Mouse (Mus musculus) embryonic facial prominence, embryonic 15.5 days (tissue): Measurements from ENCODE around the gene Rassf7. TPM values are rescaled to one million over a fixed set of nuclear protein-coding genes. Genes with fewer than 3 reads are reported as not detected.
"Not testable (repeated sequence)": the region's sequence is repeated elsewhere in the genome, so short reads cannot be mapped to it uniquely, and the experiment has no call there.

Source experiments
- ATAC-seq: fragments of 200-750 bp; cut with Nextera tagmentation; 2 replicates; pipeline ENCODE4 v1.8.0; 2017; ENCODE audit warnings: low read depth, moderate TSS enrichment; ENCODE audit not compliant: insufficient number of reproducible peaks, low FRiP score, low TSS enrichment
- H3K27ac ChIP-seq: fragments of 300-500 bp; sonication (generic); replicated peaks from 2 replicates; pipeline ENCODE4 v1.5.1; 2015; ENCODE audit warnings: mild to moderate bottlenecking, inconsistent platforms
- H3K27me3 ChIP-seq: fragments of 300-500 bp; sonication (generic); 2 replicates; pipeline ENCODE4 v1.6.1; 2015; ENCODE audit warnings: inconsistent platforms
- H3K36me3 ChIP-seq: fragments of 300-500 bp; sonication (generic); 2 replicates; pipeline ENCODE4 v1.6.1; 2015; ENCODE audit warnings: mild to moderate bottlenecking, inconsistent platforms
- H3K4me1 ChIP-seq: fragments of 300-500 bp; sonication (generic); 2 replicates; pipeline ENCODE4 v1.6.1; 2015; ENCODE audit warnings: inconsistent platforms
- H3K4me2 ChIP-seq: fragments of 300-500 bp; sonication (generic); replicated peaks from 2 replicates; pipeline ENCODE4 v1.6.1; 2015; ENCODE audit warnings: mild to moderate bottlenecking, inconsistent platforms
- H3K4me3 ChIP-seq: fragments of 300-500 bp; sonication (generic); replicated peaks from 2 replicates; pipeline ENCODE4 v1.5.1; 2015; ENCODE audit warnings: mild to moderate bottlenecking, inconsistent platforms
- H3K9ac ChIP-seq: fragments of 300-500 bp; sonication (generic); 2 replicates; pipeline ENCODE4 v1.6.1; 2015; ENCODE audit warnings: inconsistent platforms
- H3K9me3 ChIP-seq: fragments of 300-500 bp; sonication (generic); replicated peaks from 2 replicates; pipeline ENCODE4 v1.6.1; 2016; ENCODE audit warnings: inconsistent platforms
- WGBS: fragments of 180-500 bp; shearing (Covaris S2); methylation state at CpG from one replicate; pipeline ENCODE4 v1.1.7; 2015; 5-methylcytosine and 5-hydroxymethylcytosine counted together
- polyA plus RNA-seq: library from polyadenylated mRNA; unstranded; fragments of >200 nt; fragmentation: Nextera tagmentation; extraction: Ambion mirVana; gene quantifications from 2 replicates; pipeline ENCODE4 v1.2.1, GENCODE M21; 2015

Rassf7 gene
- polyA plus RNA-seq, 1 experiment from 2014 or later = 56.3 TPM

GRCm38 (mm10) chr7:141227796-141228195 is 12.1 kb downstream of the Rassf7 start:
- no peak for ATAC-seq
- Histone ChIP-seq H3K27ac (no peak overlapping the region; the same call in 1 of the 2 replicates), H3K4me3 (peak overlapping the region; percentile 100; the same call in 1 of the 2 replicates), H3K36me3 (peaks cover 15% of the 10 kb centered on the region), H3K27me3 (no peaks in the 10 kb centered on the region), H3K4me1 (peaks cover 24% of the 10 kb centered on the region), H3K9me3 (no peaks in the 10 kb centered on the region), H3K4me2 (peak overlapping the region; percentile 74; the same call in 1 of the 2 replicates), H3K9ac (no peak overlapping the region)
- WGBS = 81% methylated on average over 4 of the region's 4 CpGs

- Histone ChIP-seq H3K27me3 (no peaks in the 10 kb centered on the region), H3K9ac (peak within 1 kb of the TSS; percentile 93), H3K27ac (peak within 1 kb of the TSS; percentile 96), H3K4me3 (peak within 1 kb of the TSS; percentile 100), H3K4me2 (peak within 1 kb of the TSS; percentile 74), H3K36me3 (peaks cover 21% of the 10 kb centered on the region), H3K4me1 (peaks cover 22% of the 10 kb centered on the region), H3K9me3 (no peaks in the 10 kb centered on the region)
- under 1% methylated on average over 76 of the region's 76 CpGs for WGBS
- peak; percentile 92 for ATAC-seq
Observed at GRCm38 (mm10) chr7:141228279-141229067, 12.8 kb downstream of the Rassf7 start, which contains the start of gene Phrf1. Gene Phrf1 (plus strand): TSS chr7:141228784.

- H3K27me3 ChIP-seq = no peaks in the 10 kb centered on the region
- no peak overlapping the region for H3K27ac ChIP-seq
- H3K4me2 ChIP-seq = peak overlapping the region; percentile 74
- H3K4me1 ChIP-seq = peaks cover 22% of the 10 kb centered on the region
- H3K36me3 ChIP-seq = peaks cover 34% of the 10 kb centered on the region
- ATAC-seq = no peak
- peak overlapping the region; percentile 93 for H3K9ac ChIP-seq
- WGBS = 54% methylated on average over 6 of the region's 6 CpGs
- H3K4me3 ChIP-seq = peak overlapping the region; percentile 100
- no peaks in the 10 kb centered on the region for H3K9me3 ChIP-seq
Observed at GRCm38 (mm10) chr7:141229702-141230101, 14.0 kb downstream of the Rassf7 start.

- no peak overlapping the region for H3K9ac ChIP-seq
- no peaks in the 10 kb centered on the region for H3K27me3 ChIP-seq
- 89% methylated on average over 4 of the region's 4 CpGs for WGBS
- H3K4me3 ChIP-seq = peak overlapping the region; percentile 8; the same call in 1 of the 2 replicates
- H3K9me3 ChIP-seq = no peaks in the 10 kb centered on the region
- peak overlapping the region; percentile 74 for H3K4me2 ChIP-seq
- peaks cover 22% of the 10 kb centered on the region for H3K4me1 ChIP-seq
- no peak for ATAC-seq
- no peak overlapping the region for H3K27ac ChIP-seq
- peaks cover 42% of the 10 kb centered on the region for H3K36me3 ChIP-seq
Observed at GRCm38 (mm10) chr7:141230570-141230969, 14.9 kb downstream of the Rassf7 start.

GRCm38 (mm10) chr7:141231111-141231510 is 15.5 kb downstream of the Rassf7 start:
- Histone ChIP-seq H3K36me3 (peaks cover 48% of the 10 kb centered on the region), H3K9ac (no peak overlapping the region), H3K27ac (no peak overlapping the region), H3K4me2 (no peak overlapping the region), H3K9me3 (no peaks in the 10 kb centered on the region), H3K4me3 (no peak overlapping the region), H3K4me1 (peaks cover 22% of the 10 kb centered on the region), H3K27me3 (no peaks in the 10 kb centered on the region)
- no peak for ATAC-seq
- 94% methylated on average over 3 of the region's 3 CpGs for whole genome bisulfite sequencing

- Histone ChIP-seq H3K36me3 (peaks cover 50% of the 10 kb centered on the region), H3K4me3 (no peak overlapping the region), H3K27me3 (no peaks in the 10 kb centered on the region), H3K27ac (no peak overlapping the region), H3K4me2 (no peak overlapping the region), H3K9me3 (no peaks in the 10 kb centered on the region), H3K4me1 (peaks cover 22% of the 10 kb centered on the region), H3K9ac (no peak overlapping the region)
- 90% methylated on average over 10 of the region's 10 CpGs for WGBS
- no peak for ATAC-seq
Observed at GRCm38 (mm10) chr7:141231551-141231950, 15.9 kb downstream of the Rassf7 start.

GRCm38 (mm10) chr7:141250486-141250885 is 34.8 kb downstream of the Rassf7 start:
- peaks cover 94% of the 10 kb centered on the region for H3K36me3 ChIP-seq
- H3K4me2 ChIP-seq, H3K4me1 ChIP-seq, H3K4me3 ChIP-seq, H3K9me3 ChIP-seq, H3K27ac ChIP-seq, H3K27me3 ChIP-seq, H3K9ac ChIP-seq, ATAC-seq: not testable (repeated sequence)
- 89% methylated on average over 4 of the region's 4 CpGs for WGBS

GRCm38 (mm10) chr7:141256159-141256558 is 40.5 kb downstream of the Rassf7 start:
- 85% methylated on average over 10 of the region's 10 CpGs for WGBS
- Histone ChIP-seq H3K27ac (no peak overlapping the region), H3K4me1 (no peaks in the 10 kb centered on the region), H3K27me3 (no peaks in the 10 kb centered on the region), H3K9ac (no peak overlapping the region), H3K9me3 (no peaks in the 10 kb centered on the region), H3K36me3 (peaks cover 93% of the 10 kb centered on the region), H3K4me2 (no peak overlapping the region), H3K4me3 (no peak overlapping the region)
- no peak for ATAC-seq

GRCm38 (mm10) chr7:141261480-141261879 is 45.8 kb downstream of the Rassf7 start:
- WGBS = 90% methylated on average over 3 of the region's 3 CpGs
- no peak overlapping the region for H3K9ac ChIP-seq
- ATAC-seq = no peak
- H3K27ac ChIP-seq = no peak overlapping the region
- no peaks in the 10 kb centered on the region for H3K27me3 ChIP-seq
- peaks cover 78% of the 10 kb centered on the region for H3K36me3 ChIP-seq
- H3K9me3 ChIP-seq = no peaks in the 10 kb centered on the region
- no peak overlapping the region for H3K4me3 ChIP-seq
- peaks cover 16% of the 10 kb centered on the region for H3K4me1 ChIP-seq
- no peak overlapping the region for H3K4me2 ChIP-seq

- Histone ChIP-seq H3K27ac (no peak overlapping the region), H3K9me3 (no peaks in the 10 kb centered on the region), H3K27me3 (no peaks in the 10 kb centered on the region), H3K36me3 (peaks cover 57% of the 10 kb centered on the region), H3K9ac (no peak overlapping the region), H3K4me2 (no peak overlapping the region), H3K4me1 (peaks cover 18% of the 10 kb centered on the region), H3K4me3 (no peak overlapping the region)
- no peak for ATAC-seq
- WGBS = 89% methylated on average over 13 of the region's 13 CpGs
Observed at GRCm38 (mm10) chr7:141263640-141264039, 48.0 kb downstream of the Rassf7 start.

GRCm38 (mm10) chr7:141264041-141264700 is 48.5 kb downstream of the Rassf7 start:
- Histone ChIP-seq H3K4me3 (no peak overlapping the region), H3K4me2 (no peak overlapping the region), H3K36me3 (peaks cover 51% of the 10 kb centered on the region), H3K27ac (no peak overlapping the region), H3K27me3 (no peaks in the 10 kb centered on the region), H3K4me1 (peaks cover 18% of the 10 kb centered on the region), H3K9me3 (no peaks in the 10 kb centered on the region), H3K9ac (no peak overlapping the region)
- no peak for ATAC-seq
- whole genome bisulfite sequencing = 69% methylated on average over 11 of the region's 11 CpGs
